Mouse (Mus musculus) 3134 (cell line): ENCODE results near the gene Gpr182.

Experiments used
- DNase-seq: peaks from one replicate; pipeline ENCODE4 v3.0.0-alpha.2; 2011; ENCODE audit warnings: low spot score; ENCODE audit not compliant: insufficient read length; ENCODE audit errors: extremely low read depth

The Gpr182 gene

DNA sequence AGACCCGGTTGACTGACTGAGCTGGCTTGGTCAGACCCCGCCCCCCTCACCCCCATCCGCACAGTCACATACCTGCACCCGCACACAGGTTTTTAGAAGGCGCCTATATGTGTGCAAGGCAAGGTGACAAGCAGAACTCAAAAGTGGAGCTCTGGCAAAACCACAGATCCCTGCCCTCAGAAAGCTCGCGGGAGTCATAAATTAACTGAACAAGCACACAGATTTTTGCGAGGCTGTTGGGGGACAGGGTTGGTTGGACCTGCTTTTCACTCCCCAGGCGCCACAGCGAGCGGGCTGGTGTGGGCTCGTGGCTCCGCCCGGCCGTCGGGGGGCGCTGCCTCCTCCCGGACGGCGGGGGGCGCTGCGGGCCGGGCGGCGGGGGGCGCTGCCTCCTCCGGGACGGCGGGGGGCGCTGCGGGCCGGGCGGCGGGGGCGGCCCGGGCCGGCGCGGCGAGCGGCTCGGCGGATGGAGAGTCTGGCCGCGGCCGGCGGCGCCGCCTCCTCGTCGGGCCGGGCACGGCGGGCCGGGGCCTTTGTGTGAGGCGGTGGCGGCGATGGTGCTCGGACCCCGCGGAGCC, 12.4 kb downstream of the Gpr182 start, which contains the start of gene Zbtb39:
TSS of gene Zbtb39 (plus strand) at position 456 of the 578 bp plus-strand sequence.
- peak; percentile 75 for DNase-seq

DNA sequence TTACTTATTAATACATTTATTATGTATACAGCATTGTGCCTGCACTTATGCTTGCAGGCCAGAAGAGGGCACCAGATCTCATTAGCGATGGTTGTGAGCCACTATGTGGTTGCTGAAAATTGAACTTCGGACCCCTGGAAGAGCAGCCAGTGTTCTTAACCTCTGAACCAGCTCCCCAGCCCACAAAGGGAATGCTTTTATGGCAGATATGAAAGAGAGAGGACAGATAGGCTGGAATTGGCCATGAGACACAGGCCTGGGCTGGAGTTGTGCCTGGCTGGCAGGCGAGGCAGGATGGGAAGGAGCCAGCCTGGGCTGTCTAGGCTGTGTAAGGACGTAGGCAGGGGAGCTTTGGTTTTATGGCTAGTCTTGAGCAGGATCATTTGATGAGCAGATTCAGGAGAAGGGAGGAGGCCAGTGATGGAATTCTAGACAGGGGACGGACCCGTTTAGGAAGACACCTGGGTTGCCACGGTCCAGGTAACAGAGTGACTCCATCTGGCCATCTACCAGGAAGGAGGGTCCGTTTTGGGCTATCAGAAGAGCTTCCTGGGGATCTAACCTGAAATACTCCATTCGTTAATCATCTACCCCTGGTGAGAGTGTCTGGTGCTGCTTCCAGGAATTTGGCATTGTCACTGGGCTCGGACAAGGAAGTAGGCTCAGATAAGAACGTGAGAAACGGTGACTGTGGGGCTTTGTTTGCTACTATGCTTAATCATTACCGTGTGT, 13.2 kb downstream of the Gpr182 start:
- peak; percentile 39 for DNase-seq

GRCm38 (mm10) chr10:127737552-127737951, 14.0 kb downstream of the Gpr182 start:
- DNase-seq: no peak

- no peak for DNase-seq
Observed at GRCm38 (mm10) chr10:127736916-127737315, 14.6 kb downstream of the Gpr182 start.

DNA sequence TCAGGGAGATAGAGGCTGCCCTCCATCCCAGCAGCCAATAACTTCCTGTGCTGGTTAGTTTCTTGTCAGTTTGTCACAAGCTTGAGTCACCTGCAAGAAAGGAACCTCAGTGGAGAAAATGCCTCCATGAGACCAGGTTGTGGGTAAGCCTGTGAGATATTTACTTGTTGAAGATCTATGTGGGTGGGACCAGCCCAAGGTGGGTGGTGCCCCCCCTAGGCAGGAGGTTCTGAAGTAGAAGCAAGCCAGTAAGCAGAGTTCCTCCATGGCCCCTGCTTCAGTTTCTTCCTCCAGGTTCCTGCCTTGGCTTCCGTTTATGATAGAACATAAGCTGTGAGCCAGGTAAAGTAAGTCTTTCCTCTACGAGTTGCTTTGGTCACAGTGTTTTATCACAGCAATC, 15.3 kb downstream of the Gpr182 start:
- no peak for DNase-seq

- no peak for DNase-seq
Observed at GRCm38 (mm10) chr10:127734434-127734833, 17.1 kb downstream of the Gpr182 start.

DNA sequence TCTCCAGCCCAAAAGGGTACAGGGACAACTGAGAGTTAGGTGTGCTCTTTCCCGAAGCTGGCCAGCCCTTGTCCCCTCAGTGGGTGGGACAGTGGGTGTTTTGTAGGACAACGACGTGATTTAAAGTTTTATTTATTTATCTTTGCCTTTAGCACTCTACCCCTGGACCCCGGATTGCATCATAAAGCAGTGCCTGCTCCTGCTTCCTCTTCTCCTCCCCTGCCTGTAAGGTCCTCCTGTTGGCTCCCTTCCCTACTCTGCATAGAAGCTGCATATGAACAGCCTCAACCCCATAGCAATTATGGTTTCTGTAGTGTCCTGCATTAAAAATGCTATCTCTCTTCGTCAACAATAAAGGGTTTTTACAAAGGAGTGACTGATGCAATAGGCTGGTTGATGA, 20.1 kb downstream of the Gpr182 start:
- DNase-seq: no peak

DNA sequence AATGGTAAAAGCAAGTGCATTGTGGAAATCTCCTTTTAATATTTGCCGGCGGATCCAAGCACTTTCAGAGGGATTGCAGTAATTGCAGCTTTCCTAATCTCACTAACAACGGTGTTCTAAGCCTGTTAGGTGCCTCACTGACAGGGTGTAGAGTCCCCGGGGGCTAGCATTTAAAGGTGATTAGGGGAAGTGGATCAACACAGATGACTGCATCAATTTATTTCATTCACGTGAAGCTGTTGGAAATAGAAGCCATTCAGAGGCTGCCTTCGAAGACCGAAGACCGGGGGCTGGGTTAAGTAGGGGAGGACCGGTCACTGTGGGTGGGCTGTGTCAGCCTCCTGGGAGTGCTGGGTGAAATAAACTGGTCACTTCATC, 20.6 kb downstream of the Gpr182 start:
- no peak for DNase-seq

GRCm38 (mm10) chr10:127730285-127730932, 21.1 kb downstream of the Gpr182 start:
- DNase-seq: no peak

DNA sequence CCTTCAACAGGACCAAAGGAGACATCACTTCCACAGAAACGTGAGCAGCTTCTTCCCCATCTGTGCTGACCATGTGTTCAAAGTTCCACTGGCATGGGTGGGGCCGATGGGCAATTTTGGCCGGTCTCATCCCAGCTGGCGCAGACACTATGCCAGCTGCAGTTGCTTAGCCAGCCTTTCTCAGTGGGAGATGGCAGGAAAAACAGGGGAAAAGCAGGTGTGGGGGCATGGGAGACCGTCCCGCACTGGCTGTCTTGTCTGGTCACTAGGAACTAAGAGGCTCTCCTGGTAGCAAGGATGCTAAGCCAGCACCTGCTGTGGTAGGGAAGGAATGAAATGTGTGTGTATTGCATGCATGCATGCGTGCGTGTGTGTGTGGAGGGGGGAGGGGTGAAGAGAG, 23.1 kb downstream of the Gpr182 start:
- no peak for DNase-seq

- no peak for DNase-seq
Observed at GRCm38 (mm10) chr10:127725136-127725535, 26.4 kb downstream of the Gpr182 start.

DNA sequence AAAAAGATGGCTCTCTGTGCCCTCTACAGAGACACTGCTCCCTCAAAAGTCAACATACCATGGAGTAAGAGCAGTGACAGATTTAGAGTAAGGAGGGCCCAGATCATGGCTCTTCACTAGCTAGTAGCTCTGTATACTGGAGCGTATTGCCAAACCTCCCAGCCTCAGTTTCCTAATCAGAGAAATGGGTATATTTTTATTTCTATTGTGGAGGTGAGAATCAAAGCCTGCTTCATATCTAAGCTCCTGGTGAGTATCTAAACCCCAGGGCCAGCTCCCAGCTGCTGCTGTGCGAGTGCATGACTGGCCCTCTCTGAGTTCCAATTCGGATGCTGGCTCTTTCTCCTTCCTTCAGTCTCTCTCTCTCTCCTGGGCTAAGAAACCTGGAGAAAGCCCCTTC, 27.4 kb downstream of the Gpr182 start, which contains the start of gene Tac2:
TSS of gene Tac2 (plus strand) at position 301 of the 400 bp plus-strand sequence.
- no peak for DNase-seq

DNA sequence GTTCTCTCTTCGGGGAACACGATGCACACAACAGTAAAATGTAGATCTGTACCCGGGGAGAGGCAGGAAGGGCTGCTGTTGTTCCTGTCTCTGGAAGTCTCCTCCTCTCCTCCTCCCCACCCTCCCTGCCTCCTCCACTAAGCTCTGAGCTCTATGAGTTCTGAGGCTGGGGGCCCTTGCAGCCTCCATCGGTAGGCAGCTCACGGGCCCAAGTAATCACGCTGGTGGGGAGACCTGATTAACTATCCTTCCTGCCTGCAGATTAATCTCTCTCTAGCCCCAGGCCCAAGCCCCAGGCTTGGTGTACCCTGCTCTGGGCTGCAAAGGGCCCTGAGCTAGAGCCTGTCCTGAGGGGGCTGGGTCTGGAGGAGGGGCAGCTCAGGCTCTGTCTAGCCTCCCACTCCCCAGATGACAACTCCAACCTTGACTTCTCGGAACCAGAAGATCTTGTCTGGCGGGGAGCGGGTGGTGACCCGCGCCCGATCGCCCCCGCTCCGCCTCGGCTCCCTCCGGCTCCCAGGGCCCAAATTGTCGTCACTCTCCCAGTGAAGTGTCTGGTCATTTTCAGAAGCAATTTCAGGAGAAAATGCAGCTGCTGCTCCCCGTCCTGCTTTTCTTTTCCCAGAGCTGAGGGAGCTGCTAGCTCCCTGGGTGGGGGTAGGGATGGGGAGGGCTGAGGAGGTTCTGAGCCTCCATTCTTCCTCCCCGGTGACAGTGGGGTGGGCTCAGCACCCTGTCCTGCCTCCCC, 29.7 kb downstream of the Gpr182 start:
- DNase-seq: no peak

DNA sequence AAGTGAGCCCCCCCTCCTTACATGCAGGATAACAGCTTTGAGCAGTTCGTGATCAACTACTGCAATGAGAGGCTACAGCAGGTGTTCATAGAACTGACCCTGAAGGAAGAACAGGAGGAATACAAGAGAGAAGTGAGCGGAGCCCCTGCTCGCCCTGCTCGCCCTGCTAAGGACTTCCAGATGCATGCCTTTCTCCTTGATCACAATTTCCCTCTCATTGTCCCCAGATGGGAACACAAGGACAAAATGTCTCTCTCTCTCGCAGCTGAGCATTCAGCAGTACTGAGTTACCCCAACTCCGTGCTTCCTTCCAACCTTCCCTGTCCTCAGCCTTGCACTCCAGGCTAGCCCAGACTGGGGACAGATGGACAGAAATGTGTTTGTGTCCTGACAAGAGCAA, 38.8 kb downstream of the Gpr182 start:
- no peak for DNase-seq

DNA sequence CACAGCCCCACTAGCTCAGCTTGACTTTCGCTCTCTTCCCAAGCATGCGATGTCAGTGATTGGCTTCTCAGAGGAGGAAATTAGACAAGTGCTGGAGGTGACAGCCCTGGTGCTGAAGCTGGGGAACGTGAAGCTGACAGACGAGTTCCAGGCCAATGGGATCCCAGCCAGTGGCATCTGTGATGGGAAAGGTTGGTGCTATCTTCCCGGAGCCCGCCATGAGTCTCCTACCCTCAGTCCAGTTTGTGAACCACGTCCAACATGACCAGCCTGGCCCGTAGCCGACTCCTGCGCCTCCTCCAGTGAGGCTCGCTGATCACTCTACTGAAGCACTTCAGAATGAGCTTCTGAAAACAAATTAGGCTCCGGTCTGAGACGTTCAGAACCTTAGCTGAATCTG, 41.2 kb downstream of the Gpr182 start:
- DNase-seq: no peak

- no peak for DNase-seq
Observed at GRCm38 (mm10) chr10:127708850-127709370, 42.6 kb downstream of the Gpr182 start.

DNA sequence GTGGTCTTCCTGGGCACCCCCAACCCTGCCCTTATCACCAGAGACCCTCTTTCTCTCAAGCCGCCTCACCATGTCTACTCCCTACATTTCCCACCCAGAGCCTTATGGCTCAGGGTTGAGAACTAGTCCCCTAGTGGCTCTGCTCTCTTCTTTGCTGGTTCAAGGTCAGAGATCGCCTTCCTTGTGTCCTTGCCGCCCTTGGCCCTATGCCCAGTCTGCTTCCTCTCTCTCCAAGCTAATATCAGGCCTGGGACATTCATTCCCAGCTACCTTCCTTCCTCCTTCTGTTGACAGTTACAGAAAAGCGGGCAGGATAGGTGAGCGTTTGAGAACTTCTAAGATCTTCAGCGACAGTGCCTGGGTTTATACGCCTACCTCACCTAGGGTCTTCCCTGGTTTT, 43.8 kb downstream of the Gpr182 start:
- no peak for DNase-seq

GRCm38 (mm10) chr10:127705783-127706182, 45.7 kb downstream of the Gpr182 start:
- DNase-seq: peak; percentile 28

GRCm38 (mm10) chr10:127704766-127705220, 46.7 kb downstream of the Gpr182 start, which contains the start of gene Myo1a:
Myo1a (plus strand) TSS chr10:127705170.
- no peak for DNase-seq

- no peak for DNase-seq
Observed at GRCm38 (mm10) chr10:127704293-127704692, 47.2 kb downstream of the Gpr182 start.

- DNase-seq: no peak
Observed at GRCm38 (mm10) chr10:127703299-127703698, 48.2 kb downstream of the Gpr182 start.
